Mouse (Mus musculus) heart, postnatal 0 days (tissue): ENCODE measurements around the gene Frmd6.

ENCODE experiments used
- CTCF ChIP-seq: IDR thresholded peaks from 2 replicates; pipeline ENCODE4 v1.5.1; 2016; ENCODE audit warnings: antibody characterized with exemption, control low read depth, low read depth
- EP300 ChIP-seq: IDR thresholded peaks from 2 replicates; pipeline ENCODE4 v1.6.1; 2016; ENCODE audit warnings: antibody characterized with exemption, low read depth

DNA sequence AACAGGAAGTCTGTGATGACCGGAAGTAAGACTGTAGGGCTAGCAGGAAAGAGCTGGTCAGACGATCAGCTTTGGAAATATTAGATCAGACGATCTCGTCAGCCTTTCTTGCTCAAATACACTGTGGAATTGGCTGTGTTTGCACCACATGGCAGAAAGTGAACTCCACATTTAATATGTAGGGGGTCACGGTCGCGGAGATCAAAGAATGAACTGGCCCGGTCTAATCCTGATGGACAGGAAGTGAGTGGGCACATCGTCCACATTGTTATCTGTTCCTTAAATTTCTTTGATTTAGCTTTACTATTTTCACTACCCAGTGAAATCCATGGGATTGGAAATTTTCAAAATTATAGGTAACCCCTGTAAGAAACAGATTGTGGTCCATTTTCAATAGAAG, 42.3 kb upstream of the Frmd6 start:
- TF ChIP-seq CTCF (no peak), EP300 (no peak)
